Mouse (Mus musculus) cortical plate, adult 2 months (tissue): ENCODE measurements around the gene Tmem132c.

Experiments
- CTCF ChIP-seq: fragments of 200-500 bp; IDR thresholded peaks from 2 replicates; pipeline ENCODE4 v1.5.1; 2011; ENCODE audit warnings: mild to moderate bottlenecking, control low read depth, low read length; ENCODE audit not compliant: insufficient read depth; ENCODE audit errors: extremely low read depth
- POLR2A ChIP-seq: fragments of 200-500 bp; IDR thresholded peaks from 2 replicates; pipeline ENCODE4 v1.6.1; 2011; ENCODE audit warnings: mild to moderate bottlenecking, low read length, control low read depth; ENCODE audit not compliant: insufficient read depth; ENCODE audit errors: extremely low read depth

- TF ChIP-seq CTCF = peak; percentile 15; the same call in 1 of the 2 replicates
- TF ChIP-seq POLR2A = no peak
Measured at GRCm38 (mm10) chr5:127198850-127199249, 42.8 kb upstream of the Tmem132c start.
